Mouse (Mus musculus) forebrain, embryonic 14.5 days (tissue): ENCODE measurements around the gene Aaas. TPM values are rescaled to one million over a fixed set of nuclear protein-coding genes. Genes with fewer than 3 reads are reported as not detected.
A peak's percentile ranks its signal among the peaks of the same experiment; 100 is the strongest.

Source experiments
- ATAC-seq: fragments of 200-750 bp; cut with Nextera tagmentation; 2 replicates; pipeline ENCODE4 v1.8.0; 2017; ENCODE audit warnings: mild to moderate bottlenecking, moderate library complexity
- DNase-seq: peaks from one replicate; pipeline ENCODE4 v3.0.0-alpha.2; 2015; ENCODE audit warnings: low spot score
- H3K27ac ChIP-seq: fragments of 300-500 bp; sonication (generic); 2 replicates; pipeline ENCODE4 v1.5.1; 2014; ENCODE audit warnings: low read depth, mild to moderate bottlenecking, control low read depth, low read length, moderate library complexity
- H3K27me3 ChIP-seq: fragments of 300-500 bp; sonication (generic); replicated peaks from 2 replicates; pipeline ENCODE4 v1.6.1; 2014; ENCODE audit warnings: low read length, control low read depth, mixed read lengths; ENCODE audit not compliant: control insufficient read depth, insufficient read depth
- H3K36me3 ChIP-seq: fragments of 300-500 bp; sonication (generic); 2 replicates; pipeline ENCODE4 v1.6.1; 2014; ENCODE audit warnings: low read length, control low read depth; ENCODE audit not compliant: control insufficient read depth, insufficient read depth
- H3K4me1 ChIP-seq: fragments of 300-500 bp; sonication (generic); 2 replicates; pipeline ENCODE4 v1.6.1; 2014; ENCODE audit warnings: antibody characterized with exemption, low read length, control low read depth; ENCODE audit not compliant: control insufficient read depth, insufficient read depth
- H3K4me2 ChIP-seq: fragments of 300-500 bp; sonication (generic); 2 replicates; pipeline ENCODE4 v1.6.1; 2014; ENCODE audit warnings: mild to moderate bottlenecking, control low read depth, low read length
- H3K4me3 ChIP-seq: fragments of 300-500 bp; sonication (generic); 2 replicates; pipeline ENCODE4 v1.5.1; 2014; ENCODE audit warnings: low read depth, low read length, control low read depth
- H3K9ac ChIP-seq: fragments of 300-500 bp; sonication (generic); 2 replicates; pipeline ENCODE4 v1.6.1; 2014; ENCODE audit warnings: mild to moderate bottlenecking, low read length, control low read depth, moderate library complexity
- H3K9me3 ChIP-seq: fragments of 300-500 bp; sonication (generic); replicated peaks from 2 replicates; pipeline ENCODE4 v1.6.1; 2016; ENCODE audit warnings: low read length, control low read depth, mixed read lengths; ENCODE audit not compliant: control insufficient read depth
- WGBS: fragments of 180-500 bp; shearing (Covaris S2); extraction: QIAGEN DNeasy Blood & Tissue Kit; methylation state at CpG from one replicate; pipeline ENCODE4 v1.1.7; 2014; 5-methylcytosine and 5-hydroxymethylcytosine counted together
- polyA plus RNA-seq: library from polyadenylated mRNA; unstranded; fragments of >200 nt; fragmentation: Nextera tagmentation; extraction: Ambion mirVana; gene quantifications from 2 replicates; pipeline ENCODE4 v1.2.1, GENCODE M21; 2014

Aaas gene
- polyA plus RNA-seq, 1 experiment from 2014 or later, result 48.2 TPM

GRCm38 (mm10) chr15:102366238-102366637 is 15.7 kb upstream of the Aaas start:
- ATAC-seq (no peak), DNase-seq (no peak)
- 0 out of 2 replicates have a peak overlapping the region, but pooled peaks have one; percentile 6 for H3K4me3 ChIP-seq
- peak overlapping the region; percentile 40; the same call in 1 of the 2 replicates for H3K9ac ChIP-seq
- peak overlapping the region; percentile 42 for H3K4me2 ChIP-seq
- no peaks in the 10 kb centered on the region for H3K4me1 ChIP-seq
- H3K27ac ChIP-seq, result no peak overlapping the region
- 8% methylated on average over 7 of the region's 7 CpGs for WGBS
- H3K9me3 ChIP-seq, result no peaks in the 10 kb centered on the region
- peaks cover 9% of the 10 kb centered on the region; the same call in 1 of the 2 replicates for H3K27me3 ChIP-seq
- no peaks in the 10 kb centered on the region for H3K36me3 ChIP-seq

- Histone ChIP-seq H3K4me3 (no peak overlapping the region), H3K27ac (no peak overlapping the region), H3K9ac (no peak overlapping the region), H3K4me2 (no peak overlapping the region), H3K4me1 (no peaks in the 10 kb centered on the region), H3K9me3 (no peaks in the 10 kb centered on the region), H3K27me3 (peaks cover 5% of the 10 kb centered on the region; the same call in 1 of the 2 replicates), H3K36me3 (no peaks in the 10 kb centered on the region)
- ATAC-seq (no peak), DNase-seq (no peak)
- 97% methylated on average over 1 of the region's 1 CpGs for WGBS
These were observed 14.1 kb upstream of the Aaas start for GRCm38 (mm10) chr15:102364678-102365077.

- ATAC-seq, result no peak
- no peaks in the 10 kb centered on the region for H3K9me3 ChIP-seq
- H3K9ac ChIP-seq, result no peak overlapping the region
- H3K27me3 ChIP-seq, result peaks cover 18% of the 10 kb centered on the region
- no peak overlapping the region for H3K4me2 ChIP-seq
- H3K36me3 ChIP-seq, result no peaks in the 10 kb centered on the region
- no peak overlapping the region for H3K27ac ChIP-seq
- no peak overlapping the region for H3K4me3 ChIP-seq
- WGBS, result 12% methylated on average over 14 of the region's 14 CpGs
- no peak for DNase-seq
- 0 out of 2 replicates have a peak, but pooled peaks cover 4% of the 10 kb centered on the region for H3K4me1 ChIP-seq
These were observed 12.1 kb upstream of the Aaas start for GRCm38 (mm10) chr15:102362648-102363047.

- H3K27ac ChIP-seq, result no peak overlapping the region
- H3K4me2 ChIP-seq, result no peak overlapping the region
- whole genome bisulfite sequencing, result 33% methylated on average over 5 of the region's 5 CpGs
- H3K27me3 ChIP-seq, result peaks cover 32% of the 10 kb centered on the region
- no peak overlapping the region for H3K4me3 ChIP-seq
- no peak for ATAC-seq
- no peaks in the 10 kb centered on the region for H3K36me3 ChIP-seq
- H3K9me3 ChIP-seq, result no peaks in the 10 kb centered on the region
- H3K9ac ChIP-seq, result no peak overlapping the region
- 0 out of 2 replicates have a peak, but pooled peaks cover 4% of the 10 kb centered on the region for H3K4me1 ChIP-seq
- no peak for DNase-seq
These were observed 8.3 kb upstream of the Aaas start for GRCm38 (mm10) chr15:102358834-102359233.

- WGBS, result 3% methylated on average over 25 of the region's 25 CpGs
- H3K9me3 ChIP-seq, result no peaks in the 10 kb centered on the region
- H3K27me3 ChIP-seq, result peaks cover 32% of the 10 kb centered on the region
- H3K27ac ChIP-seq, result no peak overlapping the region
- 0 out of 2 replicates have a peak overlapping the region, but pooled peaks have one; percentile 21 for H3K9ac ChIP-seq
- no peak overlapping the region for H3K4me3 ChIP-seq
- 0 out of 2 replicates have a peak, but pooled peaks cover 4% of the 10 kb centered on the region for H3K4me1 ChIP-seq
- DNase-seq (no peak), ATAC-seq (no peak)
- no peaks in the 10 kb centered on the region for H3K36me3 ChIP-seq
- H3K4me2 ChIP-seq, result peak overlapping the region; percentile 34
These were observed 7.6 kb upstream of the Aaas start for GRCm38 (mm10) chr15:102358126-102358525.

GRCm38 (mm10) chr15:102356501-102357325 is 6.1 kb upstream of the Aaas start:
- Histone ChIP-seq H3K4me2 (peak overlapping the region; percentile 98), H3K27me3 (peaks cover 32% of the 10 kb centered on the region), H3K4me3 (0 out of 2 replicates have a peak overlapping the region, but pooled peaks have one; percentile 49), H3K9ac (no peak overlapping the region; the same call in 1 of the 2 replicates), H3K9me3 (no peaks in the 10 kb centered on the region), H3K27ac (no peak overlapping the region), H3K36me3 (no peaks in the 10 kb centered on the region), H3K4me1 (0 out of 2 replicates have a peak, but pooled peaks cover 4% of the 10 kb centered on the region)
- ATAC-seq, result no peak
- 31% methylated on average over 16 of the region's 16 CpGs for WGBS
- no peak for DNase-seq

GRCm38 (mm10) chr15:102355871-102356441 is 5.4 kb upstream of the Aaas start:
- 2% methylated on average over 38 of the region's 38 CpGs for WGBS
- Histone ChIP-seq H3K4me1 (peaks cover 6% of the 10 kb centered on the region; the same call in 1 of the 2 replicates), H3K27ac (peak overlapping the region; percentile 48; the same call in 1 of the 2 replicates), H3K9me3 (no peaks in the 10 kb centered on the region), H3K36me3 (no peaks in the 10 kb centered on the region), H3K4me2 (peak overlapping the region; percentile 98), H3K27me3 (peaks cover 32% of the 10 kb centered on the region), H3K4me3 (peak overlapping the region; percentile 49), H3K9ac (peak overlapping the region; percentile 72)
- ATAC-seq, result peak; percentile 28
- no peak for DNase-seq

GRCm38 (mm10) chr15:102355134-102355870 is 4.7 kb upstream of the Aaas start:
- H3K36me3 ChIP-seq, result no peaks in the 10 kb centered on the region
- H3K9ac ChIP-seq, result peak overlapping the region; percentile 72
- H3K27me3 ChIP-seq, result peaks cover 32% of the 10 kb centered on the region
- no peaks in the 10 kb centered on the region for H3K9me3 ChIP-seq
- H3K27ac ChIP-seq, result peak overlapping the region; percentile 48; the same call in 1 of the 2 replicates
- peak; percentile 63 for DNase-seq
- H3K4me3 ChIP-seq, result peak overlapping the region; percentile 49
- under 1% methylated on average over 39 of the region's 49 CpGs for WGBS
- ATAC-seq, result peak; percentile 55
- H3K4me1 ChIP-seq, result peaks cover 6% of the 10 kb centered on the region; the same call in 1 of the 2 replicates
- H3K4me2 ChIP-seq, result peak overlapping the region; percentile 98
